Mouse (Mus musculus) MEL (cell line): Measurements from ENCODE around the gene 1700025G04Rik. TPM values are rescaled to one million over a fixed set of nuclear protein-coding genes. Genes with fewer than 3 reads are reported as not detected.

Experiments
- DNase-seq: peaks from one replicate; pipeline ENCODE4 v3.0.0; 2011; ENCODE audit warnings: low read depth, low spot score
- H3K27ac ChIP-seq: 2 replicates; pipeline ENCODE4 v1.5.1; 2012; ENCODE audit warnings: low read depth, mild to moderate bottlenecking, control low read depth, low read length, moderate library complexity; ENCODE audit not compliant: control insufficient read depth
- H3K27me3 ChIP-seq, 2 experiments: fragments of 150-350 bp in 1 of 2; sonication (generic) in 1 of 2; 2 replicates each; pipeline ENCODE4 v1.6.1; 2012; ENCODE audit warnings: low read length in 2 of 2, mild to moderate bottlenecking in 2 of 2, improper control_type of control experiment in 1 of 2, moderate library complexity in 1 of 2; ENCODE audit not compliant: insufficient read depth in 2 of 2, control insufficient read depth in 1 of 2
- H3K36me3 ChIP-seq, 2 experiments: 2 replicates each; pipeline ENCODE4 v1.6.1; 2012 to 2014; ENCODE audit warnings: low read length in 2 of 2, improper control_type of control experiment in 1 of 2, inconsistent platforms in 1 of 2, mild to moderate bottlenecking in 1 of 2; ENCODE audit not compliant: insufficient read depth in 2 of 2, control insufficient read depth in 1 of 2
- H3K4me1 ChIP-seq, 2 experiments: fragments of 150-350 bp in 1 of 2; sonication (generic) in 1 of 2; 2 replicates each; pipeline ENCODE4 v1.6.1; 2012; ENCODE audit warnings: low read length in 2 of 2, improper control_type of control experiment in 1 of 2, mild to moderate bottlenecking in 1 of 2; ENCODE audit not compliant: insufficient read depth in 2 of 2, control insufficient read depth in 1 of 2
- H3K4me3 ChIP-seq, 2 experiments: fragments of 150-350 bp in 1 of 2; sonication (generic) in 1 of 2; 2 replicates each; pipeline ENCODE4 v1.5.1; 2012; ENCODE audit warnings: low read depth in 2 of 2, low read length in 2 of 2, mild to moderate bottlenecking in 2 of 2, moderate library complexity in 2 of 2, control low read depth in 1 of 2, improper control_type of control experiment in 1 of 2; ENCODE audit not compliant: control insufficient read depth in 1 of 2, insufficient read depth in 1 of 2
- H3K79me2 ChIP-seq: 2 replicates; pipeline ENCODE4 v1.6.1; 2012; ENCODE audit warnings: mild to moderate bottlenecking, low read length, moderate library complexity; ENCODE audit not compliant: control insufficient read depth, poor library complexity, insufficient read depth
- H3K9ac ChIP-seq: 2 replicates; pipeline ENCODE4 v1.6.1; 2012; ENCODE audit warnings: low read depth, mild to moderate bottlenecking, control low read depth, low read length, moderate library complexity; ENCODE audit not compliant: control insufficient read depth, poor library complexity, severe bottlenecking
- H3K9me3 ChIP-seq: fragments of 150-350 bp; sonication (generic); replicated peaks from 2 replicates; pipeline ENCODE4 v1.6.1; 2012; ENCODE audit warnings: mild to moderate bottlenecking, low read length, improper control_type of control experiment, moderate library complexity; ENCODE audit not compliant: insufficient read depth
- BHLHE40 ChIP-seq: IDR thresholded peaks from 2 replicates; pipeline ENCODE4 v1.6.1; 2012; ENCODE audit warnings: low read depth, mild to moderate bottlenecking, inconsistent platforms, low read length, improper control_type of control experiment, borderline replicate concordance
- ELF1 ChIP-seq: IDR thresholded peaks from 2 replicates; pipeline ENCODE4 v1.6.1; 2014; ENCODE audit warnings: low read depth, mild to moderate bottlenecking, inconsistent platforms, low read length, improper control_type of control experiment, moderate library complexity
- EP300 ChIP-seq, 2 experiments: IDR thresholded peaks; 2 replicates each; pipeline ENCODE4 v1.6.1; 2011; ENCODE audit warnings: improper control_type of control experiment in 2 of 2, low read length in 2 of 2, low read depth in 1 of 2, mild to moderate bottlenecking in 1 of 2
- ETS1 ChIP-seq: IDR thresholded peaks from 2 replicates; pipeline ENCODE4 v1.6.1; 2012; ENCODE audit warnings: low read depth, mild to moderate bottlenecking, inconsistent platforms, low read length, improper control_type of control experiment, moderate library complexity
- GABPA ChIP-seq: IDR thresholded peaks from 2 replicates; pipeline ENCODE4 v1.6.1; 2012; ENCODE audit warnings: low read depth, mild to moderate bottlenecking, inconsistent platforms, low read length, improper control_type of control experiment, moderate library complexity
- KAT2A ChIP-seq: conservative IDR thresholded peaks from 2 replicates; pipeline ENCODE4 v1.6.1; 2012; ENCODE audit warnings: low read depth, low read length, improper control_type of control experiment, inconsistent platforms
- MAZ ChIP-seq: IDR thresholded peaks from 2 replicates; pipeline ENCODE4 v1.6.1; 2012; ENCODE audit warnings: low read depth, mild to moderate bottlenecking, inconsistent platforms, low read length, improper control_type of control experiment
- MYB ChIP-seq: IDR thresholded peaks from 2 replicates; pipeline ENCODE4 v1.6.1; 2011; ENCODE audit warnings: mild to moderate bottlenecking, low read depth, low read length, improper control_type of control experiment
- RCOR1 ChIP-seq: IDR thresholded peaks from 2 replicates; pipeline ENCODE4 v1.6.1; 2012; ENCODE audit warnings: low read depth, mild to moderate bottlenecking, inconsistent platforms, low read length, improper control_type of control experiment
- TCF12 ChIP-seq: IDR thresholded peaks from 2 replicates; pipeline ENCODE4 v1.6.1; 2014; ENCODE audit warnings: low read depth, mild to moderate bottlenecking, inconsistent platforms, low read length, improper control_type of control experiment, moderate library complexity
- UBTF ChIP-seq: IDR thresholded peaks from 2 replicates; pipeline ENCODE4 v1.6.1; 2012; ENCODE audit warnings: low read depth, mild to moderate bottlenecking, inconsistent platforms, low read length, improper control_type of control experiment, moderate library complexity, borderline replicate concordance; ENCODE audit not compliant: insufficient read depth
- USF1 ChIP-seq: IDR thresholded peaks from 2 replicates; pipeline ENCODE4 v1.6.1; 2014; ENCODE audit warnings: low read depth, mild to moderate bottlenecking, inconsistent platforms, low read length, improper control_type of control experiment, moderate library complexity
- ZC3H11A ChIP-seq: IDR thresholded peaks from 2 replicates; pipeline ENCODE4 v1.6.1; 2012; ENCODE audit warnings: low read depth, mild to moderate bottlenecking, inconsistent platforms, low read length, improper control_type of control experiment
- polyA plus RNA-seq, 2 experiments: library from polyadenylated mRNA; stranded (reverse) in 1 of 2; unstranded in 1 of 2; fragments of >175 nt in 1 of 2; fragments of >200 nt in 1 of 2; gene quantifications; 2 replicates each; pipeline versions ENCODE4 v1.2.1 to v1.2.4; 2012; ENCODE audit warnings: low replicate concordance in 2 of 2, low read depth in 1 of 2; ENCODE audit not compliant: insufficient read length in 2 of 2, insufficient read depth in 1 of 2, missing spikeins in 1 of 2
- total RNA-seq: library from RNA; depleted of rRNA; stranded (reverse); fragments of 300-350 nt; gene quantifications from 2 replicates; pipeline ENCODE4 v1.2.3, GENCODE M21; 2012

1700025G04Rik gene
- total and polyA plus RNA-seq, 3 experiments: 0.04 to 0.91 TPM; not detected in 1

DNA sequence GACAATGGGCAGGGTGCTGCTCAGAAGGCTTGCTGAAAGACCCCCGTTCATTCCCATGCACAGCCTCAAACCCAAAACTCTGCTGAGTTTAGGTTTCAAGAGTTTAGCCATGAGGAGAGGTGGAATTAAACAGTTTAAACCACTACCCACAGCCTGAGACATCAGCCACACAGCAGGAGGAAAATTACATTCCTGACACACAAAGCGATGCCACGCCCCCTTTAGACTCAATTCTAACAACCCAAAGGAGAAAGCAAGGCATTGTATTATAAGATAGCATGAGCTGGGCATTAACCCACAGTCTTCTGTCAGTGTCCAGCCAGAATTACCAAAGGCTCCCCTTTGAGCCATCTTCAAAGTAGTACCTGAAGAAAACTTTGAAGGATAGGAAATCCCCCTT, 3.0 kb downstream of the 1700025G04Rik start:
- H3K9ac ChIP-seq: no peak overlapping the region
- H3K27me3 ChIP-seq: peaks cover 9 to 10% of the 10 kb centered on the region in 2 experiments
- H3K79me2 ChIP-seq: no peaks in the 10 kb centered on the region
- no peak overlapping the region for H3K27ac ChIP-seq
- H3K4me1 ChIP-seq: peaks cover 0 to 18% of the 10 kb centered on the region in 2 experiments; a peak in 2 of 4 replicates
- no peak overlapping the region for H3K4me3 ChIP-seq
- peaks cover 0 to 9% of the 10 kb centered on the region in 2 experiments; a peak in 2 of 4 replicates for H3K36me3 ChIP-seq
- H3K9me3 ChIP-seq: no peaks in the 10 kb centered on the region
- no peak for DNase-seq
- TF ChIP-seq UBTF: no peak
- TF ChIP-seq, all 39 proteins: peak for 0

DNA sequence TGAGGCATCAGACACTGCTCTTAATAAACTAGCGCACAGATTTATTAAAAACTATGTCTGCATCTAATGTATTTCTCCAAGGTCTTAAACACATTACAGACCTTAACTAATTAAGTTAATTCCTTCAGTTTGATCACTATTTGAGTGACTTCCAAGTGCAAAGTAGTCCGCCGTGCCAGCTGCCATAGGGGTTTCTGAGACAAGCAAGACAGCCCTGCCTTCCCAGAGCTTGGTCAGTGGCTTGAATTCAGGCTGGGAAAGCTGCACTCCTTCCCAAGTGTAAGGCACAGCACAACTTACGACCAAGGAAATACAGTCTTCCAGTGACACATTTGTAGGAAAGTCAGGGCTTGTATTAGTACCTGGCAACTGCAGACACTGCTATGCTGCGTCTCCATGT, 4.4 kb downstream of the 1700025G04Rik start:
- no peak for DNase-seq
- TF ChIP-seq ELF1 (no peak), BHLHE40 (no peak), USF1 (no peak), RCOR1 (no peak), UBTF (no peak), ZC3H11A (no peak), MYB (no peak), TCF12 (no peak), GABPA (no peak), MAZ (no peak)
- H3K79me2 ChIP-seq: no peaks in the 10 kb centered on the region
- H3K36me3 ChIP-seq: peaks cover 0 to 9% of the 10 kb centered on the region in 2 experiments; a peak in 2 of 4 replicates
- no peak overlapping the region for H3K4me3 ChIP-seq
- no peaks in the 10 kb centered on the region for H3K9me3 ChIP-seq
- H3K27ac ChIP-seq: no peak overlapping the region
- no peak overlapping the region for H3K9ac ChIP-seq
- H3K4me1 ChIP-seq: peaks cover 0 to 18% of the 10 kb centered on the region in 2 experiments; a peak in 2 of 4 replicates
- H3K27me3 ChIP-seq: peaks cover under 1 to 3% of the 10 kb centered on the region in 2 experiments

DNA sequence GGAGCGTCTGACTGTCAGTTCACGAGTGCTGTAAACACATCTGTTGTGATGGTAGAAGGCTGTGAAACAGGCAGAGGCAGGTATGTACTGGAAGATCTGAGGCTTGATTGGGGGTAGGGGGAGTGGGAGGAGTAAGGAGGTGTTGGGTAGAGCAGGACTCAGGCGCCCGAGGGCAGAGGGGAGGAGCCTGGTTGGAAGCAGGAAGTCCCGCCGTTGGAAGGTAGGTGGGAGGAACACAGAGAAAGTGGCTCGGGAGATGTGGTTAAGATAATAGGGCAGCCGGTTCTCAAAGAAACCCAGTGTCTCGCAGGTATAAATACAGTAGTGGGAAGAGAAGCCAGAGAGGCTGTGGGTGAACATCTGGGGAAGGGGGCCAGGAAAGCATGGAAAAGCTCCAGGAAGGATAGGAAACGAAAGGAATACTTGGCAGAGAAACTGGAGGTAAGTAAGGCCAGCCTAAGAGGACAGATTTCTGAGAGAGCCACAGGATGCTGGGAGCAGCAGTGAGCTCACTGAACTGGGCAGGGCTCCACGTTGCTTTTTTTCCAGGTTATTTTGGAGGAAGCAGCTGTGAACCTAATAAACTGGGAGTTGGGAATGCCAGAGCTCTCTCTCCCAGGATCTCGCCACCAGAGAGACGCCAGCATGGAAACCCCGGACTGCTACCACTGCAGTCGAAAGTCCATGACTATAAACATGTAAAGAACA, 5.1 kb downstream of the 1700025G04Rik start:
- no peak overlapping the region; a peak in 1 of 4 replicates for H3K4me3 ChIP-seq
- no peaks in the 10 kb centered on the region for H3K79me2 ChIP-seq
- H3K4me1 ChIP-seq: peaks cover 0 to 18% of the 10 kb centered on the region in 2 experiments; a peak in 2 of 4 replicates
- no peak overlapping the region for H3K27ac ChIP-seq
- H3K9ac ChIP-seq: no peak overlapping the region
- H3K9me3 ChIP-seq: no peaks in the 10 kb centered on the region
- TF ChIP-seq ELF1: peak; percentile 43; the same call in 1 of the 2 replicates
- TF ChIP-seq EP300 (IDR thresholded peaks at IDR 0.05; ENCODE audit: low read depth in 1 of 2, low read length in 2 of 2): 0 out of 4 replicates have a peak, but pooled peaks of 1 of the 2 experiments have one; percentile 5
- no peak for TF ChIP-seq ETS1
- no peak for TF ChIP-seq KAT2A
- DNase-seq: peak; percentile 30
- H3K36me3 ChIP-seq: peaks cover 0 to 9% of the 10 kb centered on the region in 2 experiments; a peak in 2 of 4 replicates
- H3K27me3 ChIP-seq: no peaks in the 10 kb centered on the region; a peak in 1 of 4 replicates
